Mouse (Mus musculus) lung, adult 2 months (tissue): Measurements from ENCODE around the gene Rps15.

ENCODE experiments used
- CTCF ChIP-seq: fragments of 200-500 bp; IDR thresholded peaks from 2 replicates; pipeline ENCODE4 v1.5.1; 2011; ENCODE audit warnings: mild to moderate bottlenecking, low read length, control low read depth; ENCODE audit not compliant: insufficient read depth
- POLR2A ChIP-seq: fragments of 200-500 bp; IDR thresholded peaks from 2 replicates; pipeline ENCODE4 v1.6.1; 2011; ENCODE audit warnings: low read depth, mild to moderate bottlenecking, control low read depth, low read length, borderline replicate concordance; ENCODE audit errors: extremely low read depth

DNA sequence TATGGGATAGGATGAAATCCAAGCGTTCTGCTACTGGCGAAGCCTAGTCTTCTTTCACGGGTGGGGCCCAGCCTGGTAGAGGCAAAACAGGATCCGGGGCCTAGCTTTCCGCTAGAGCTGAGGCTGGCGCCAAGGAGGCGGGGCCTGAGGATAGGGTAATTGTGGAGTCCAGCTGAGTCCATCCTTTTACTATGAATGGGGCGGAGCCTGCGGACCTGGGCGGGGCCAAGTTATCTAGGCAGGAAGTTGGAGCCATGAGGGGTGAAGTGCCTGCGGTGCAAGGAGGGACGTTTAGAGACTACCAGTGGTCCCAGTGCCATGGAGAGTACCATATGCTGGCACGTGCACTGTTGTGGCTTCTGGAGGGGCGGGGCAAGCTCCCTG lies 30.7 kb upstream of the Rps15 start:
- TF ChIP-seq CTCF (no peak), POLR2A (peak; percentile 64; the same call in 1 of the 2 replicates)
